Mouse (Mus musculus) spleen, adult 2 months (tissue): ENCODE data around the gene Shroom3.

ENCODE experiments used
- CTCF ChIP-seq: fragments of 200-500 bp; IDR thresholded peaks from 2 replicates; pipeline ENCODE4 v1.5.1; 2011; ENCODE audit warnings: mild to moderate bottlenecking, inconsistent platforms; ENCODE audit not compliant: insufficient read depth, insufficient read length, insufficient replicate concordance; ENCODE audit errors: extremely low read depth
- POLR2A ChIP-seq: fragments of 200-500 bp; IDR thresholded peaks from 2 replicates; pipeline ENCODE4 v1.6.1; 2011; ENCODE audit warnings: low read depth, low read length, inconsistent platforms

- no peak for TF ChIP-seq CTCF
- no peak for TF ChIP-seq POLR2A
Observed at GRCm38 (mm10) chr5:92755241-92755775, 72.1 kb downstream of the Shroom3 start.
